Mouse (Mus musculus) bone marrow macrophage, adult 2 months (primary cell): ENCODE measurements around the gene Lipc.

Experiments used
- CTCF ChIP-seq: IDR thresholded peaks from 2 replicates; pipeline ENCODE4 v1.5.1; 2012; ENCODE audit warnings: low read depth, mild to moderate bottlenecking, low read length, moderate library complexity
- POLR2A ChIP-seq: IDR thresholded peaks from 2 replicates; pipeline ENCODE4 v1.6.1; 2012; ENCODE audit warnings: mild to moderate bottlenecking, low read depth, low read length, borderline replicate concordance

DNA sequence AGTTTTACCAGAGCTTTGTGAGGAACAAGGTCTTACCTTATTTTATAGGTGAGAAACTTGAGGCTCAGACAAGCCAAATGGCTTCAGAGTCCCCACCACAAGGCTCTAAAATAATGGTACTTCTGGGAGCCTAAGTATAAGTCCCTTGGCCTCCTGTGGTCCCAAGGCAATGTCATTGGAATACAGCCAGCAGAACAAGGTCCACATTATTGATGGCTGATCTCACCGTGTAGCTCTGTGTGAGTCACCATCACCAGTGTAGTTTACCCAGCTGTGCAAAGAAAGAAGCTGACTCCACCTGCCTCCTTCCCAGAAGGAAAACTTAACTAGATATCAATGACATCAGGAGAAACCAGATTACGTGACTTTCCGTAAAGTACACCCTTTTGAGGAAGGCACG, 63.1 kb downstream of the Lipc start:
- TF ChIP-seq CTCF, result no peak
- no peak for TF ChIP-seq POLR2A
